ENCODE assay signal across 10 mouse cellular contexts in genomic region chr2:60871001-60871400, GRCm38 (mm10).
A peak's percentile ranks its signal among the peaks of the same experiment; 100 is the strongest.
DNase-seq lines count a peak whose midpoint lies in the region; ATAC-seq and TF ChIP-seq lines count a peak whose summit lies in the region.
"Had no signal": no experiment of that assay in that cellular context is flagged by ENCODE, and none has a peak within 500 bp of the region (broad histone marks: within the 10 kb centered on the region; RNA-seq: fewer than 3 reads in every experiment).

No protein-coding gene starts in this region.

- no peak for TF ChIP-seq CTCF in intestine, postnatal 0 days (IDR thresholded peaks at IDR 0.05; ENCODE audit: low read depth)
- no peak for TF ChIP-seq CTCF in ES-Bruce4 (IDR thresholded peaks at IDR 0.05; ENCODE audit: low read depth, low read length)

- no peaks in the 10 kb centered on the region for H3K36me3 ChIP-seq in intestine, embryonic 15.5 days
- H3K36me3 ChIP-seq in intestine, postnatal 0 days (ENCODE audit: control insufficient read depth, insufficient read depth), result no peaks in the 10 kb centered on the region
- H3K36me3 ChIP-seq in ES-Bruce4 (ENCODE audit: control insufficient read depth, insufficient read depth, low read length, poor library complexity, severe bottlenecking), result no peaks in the 10 kb centered on the region
- H3K36me3 ChIP-seq in liver, embryonic 12.5 days, result no peaks in the 10 kb centered on the region

- no peaks in the 10 kb centered on the region for H3K9me3 ChIP-seq in intestine, embryonic 15.5 days
- H3K9me3 ChIP-seq in intestine, postnatal 0 days (ENCODE audit: control insufficient read depth), result no peaks in the 10 kb centered on the region
- H3K9me3 ChIP-seq in ES-Bruce4 (replicated peaks; ENCODE audit: control insufficient read depth, insufficient read depth, low read length, poor library complexity, severe bottlenecking), result no peaks in the 10 kb centered on the region
- H3K9me3 ChIP-seq in liver, embryonic 12.5 days (replicated peaks), result no peaks in the 10 kb centered on the region

- H3K9ac ChIP-seq in intestine, embryonic 15.5 days, result no peak overlapping the region
- no peak overlapping the region for H3K9ac ChIP-seq in intestine, postnatal 0 days (ENCODE audit: low read depth, low read length)
- no peak overlapping the region for H3K9ac ChIP-seq in ES-Bruce4 (ENCODE audit: low read depth, poor library complexity, severe bottlenecking)
- H3K9ac ChIP-seq in liver, embryonic 12.5 days, result peak overlapping the region; percentile 14; the same call in 1 of the 2 replicates

- no peak for TF ChIP-seq POLR2A in ES-Bruce4 (IDR thresholded peaks at IDR 0.05; ENCODE audit: insufficient read depth, low read length)

- peaks cover 23% of the 10 kb centered on the region for H3K4me1 ChIP-seq in intestine, embryonic 15.5 days (replicated peaks)
- peaks cover 4% of the 10 kb centered on the region; the same call in 1 of the 2 replicates for H3K4me1 ChIP-seq in intestine, postnatal 0 days (replicated peaks; ENCODE audit: control insufficient read depth, insufficient read depth, low read length)
- H3K4me1 ChIP-seq in ES-Bruce4 (ENCODE audit: control insufficient read depth, insufficient read depth, low read length), result peaks cover 6% of the 10 kb centered on the region
- H3K4me1 ChIP-seq in liver, embryonic 12.5 days, result peaks cover 97% of the 10 kb centered on the region

- H3K27ac ChIP-seq in intestine, embryonic 15.5 days, result no peak overlapping the region
- no peak overlapping the region for H3K27ac ChIP-seq in intestine, postnatal 0 days (ENCODE audit: low read depth, low read length)
- peak overlapping the region; percentile 74 for H3K27ac ChIP-seq in ES-Bruce4 (ENCODE audit: insufficient read depth, low read length)
- H3K27ac ChIP-seq in liver, embryonic 12.5 days, result peak overlapping the region; percentile 69; the same call in 1 of the 2 replicates

- ATAC-seq in intestine, embryonic 15.5 days, result 0 out of 2 replicates have a peak, but pooled peaks have one; percentile 31
- no peak for ATAC-seq in intestine, postnatal 0 days
- ATAC-seq in liver, embryonic 12.5 days, result no peak
- no peak for ATAC-seq in megakaryocyte, adult 5-6 weeks (ENCODE audit: poor library complexity, severe bottlenecking)

- 56% methylated on average over 5 of the region's 5 CpGs for WGBS in intestine, embryonic 15.5 days
- WGBS in intestine, postnatal 0 days, result 58% methylated on average over 5 of the region's 5 CpGs
- 68% methylated on average over 5 of the region's 5 CpGs for WGBS in liver, embryonic 12.5 days (ENCODE audit: insufficient replicate concordance)

- no peak overlapping the region for H3K4me3 ChIP-seq in intestine, embryonic 15.5 days (replicated peaks)
- H3K4me3 ChIP-seq in intestine, postnatal 0 days (ENCODE audit: low read depth, low read length), result no peak overlapping the region
- no peak overlapping the region for H3K4me3 ChIP-seq in ES-Bruce4 (ENCODE audit: low read depth, low read length)
- H3K4me3 ChIP-seq in liver, embryonic 12.5 days, result no peak overlapping the region
- H3K4me3 ChIP-seq: erythroblast, embryonic 14.5 days had no signal

- H3K4me2 ChIP-seq in intestine, embryonic 15.5 days (replicated peaks), result no peak overlapping the region
- H3K4me2 ChIP-seq in intestine, postnatal 0 days (replicated peaks; ENCODE audit: low read depth), result no peak overlapping the region
- peak overlapping the region; percentile 30 for H3K4me2 ChIP-seq in liver, embryonic 12.5 days

- peak; percentile 59 for DNase-seq in embryo, embryonic 10.5 days (ENCODE audit: low spot score)
- DNase-seq in left cerebral cortex, adult 18-20 months (ENCODE audit: low spot score in 2 of 2), result no peak
- no peak for DNase-seq in B cell, adult 2 months
- DNase-seq: layer of hippocampus, adult 9-11 months had no signal

- TF ChIP-seq EP300 in ES-Bruce4 (IDR thresholded peaks at IDR 0.05; ENCODE audit: insufficient read depth, low read depth, low read length), result peak; percentile 65

- no peaks in the 10 kb centered on the region for H3K27me3 ChIP-seq in intestine, embryonic 15.5 days (replicated peaks)
- no peaks in the 10 kb centered on the region for H3K27me3 ChIP-seq in intestine, postnatal 0 days (replicated peaks; ENCODE audit: control insufficient read depth, insufficient read depth, low read length)
- H3K27me3 ChIP-seq in ES-Bruce4 (ENCODE audit: control insufficient read depth, insufficient read depth, low read length, poor library complexity, severe bottlenecking), result no peaks in the 10 kb centered on the region
- no peaks in the 10 kb centered on the region for H3K27me3 ChIP-seq in liver, embryonic 12.5 days (replicated peaks)

Comparison
In these comparisons a context has a peak if more than half of its experiments do, and no peak if none do; other contexts are left out.
1. H3K27ac ChIP-seq: peak in ES-Bruce4 (single experiment) and liver, embryonic 12.5 days (single experiment); none in intestine, embryonic 15.5 days (single experiment) and intestine, postnatal 0 days (single experiment).